ENCODE assay signal across 19 mouse cellular contexts in the genomic region with DNA sequence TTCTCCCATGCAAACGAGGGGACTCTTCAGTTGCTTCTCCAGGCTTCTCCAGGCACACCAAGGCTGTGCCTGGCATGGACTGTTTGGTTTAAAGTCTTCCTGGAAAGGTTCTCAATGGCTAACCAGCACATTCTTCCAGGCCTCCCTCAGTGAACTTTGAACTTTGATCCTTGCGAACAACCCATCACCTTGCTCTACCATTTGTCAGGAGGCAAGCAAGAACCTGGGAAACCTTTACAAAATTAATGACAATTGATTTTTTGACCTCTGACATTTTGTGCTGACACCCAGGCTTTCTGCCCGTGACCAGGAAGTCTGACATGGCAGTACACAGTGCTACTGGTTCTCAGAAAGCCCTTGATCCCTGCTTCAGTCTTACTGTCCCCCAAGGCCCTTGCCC. TPM values are rescaled to one million over a fixed set of nuclear protein-coding genes. Genes with fewer than 3 reads are reported as not detected.
DNase-seq lines count a peak whose midpoint lies in the region; ATAC-seq lines count a peak whose summit lies in the region.
"Had no signal": no experiment of that assay in that cellular context is flagged by ENCODE, and none has a peak within 500 bp of the region (broad histone marks: within the 10 kb centered on the region; RNA-seq: fewer than 3 reads in every experiment).

No protein-coding gene starts in this region.

- DNase-seq in kidney, adult 18-20 months = peak; percentile 69
- no peak for DNase-seq in kidney, postnatal 4 days
- peak; percentile 94 for DNase-seq in kidney, adult 9 months
- no peak for DNase-seq in limb, embryonic 10.5 days (ENCODE audit: low spot score)
- no peak for DNase-seq in spleen, adult 12 weeks (ENCODE audit: low spot score)
- DNase-seq: adrenal gland, adult 8-10 months; cerebellum, adult 9-10 months; lung, postnatal 4 days; thymus, adult 18-20 months; thymus, postnatal 36 days had no signal

- H3K4me3 ChIP-seq in intestine, embryonic 16.5 days (ENCODE audit: low read length) = no peak overlapping the region
- no peak overlapping the region for H3K4me3 ChIP-seq in limb, embryonic 10.5 days
- H3K4me3 ChIP-seq: forebrain, embryonic 15.5 days; hindbrain, embryonic 10.5 days; left cerebral cortex, adult 2 months; limb, embryonic 15.5 days had no signal

- no peak overlapping the region for H3K4me2 ChIP-seq in intestine, embryonic 16.5 days (ENCODE audit: low read depth, low read length)
- H3K4me2 ChIP-seq: forebrain, embryonic 15.5 days; limb, embryonic 15.5 days had no signal

- peak overlapping the region; percentile 26 for H3K27ac ChIP-seq in intestine, embryonic 16.5 days (ENCODE audit: low read length)
- H3K27ac ChIP-seq in limb, embryonic 10.5 days = 0 out of 2 replicates have a peak overlapping the region, but pooled peaks have one; percentile 9
- H3K27ac ChIP-seq: forebrain, embryonic 15.5 days; left cerebral cortex, adult 2 months; limb, embryonic 15.5 days had no signal

- peak; percentile 41 for ATAC-seq in intestine, embryonic 16.5 days
- ATAC-seq in granulocyte monocyte progenitor cell, adult 5-6 weeks (replicated peaks; ENCODE audit: poor library complexity, severe bottlenecking) = no peak
- ATAC-seq: activated CD4-positive, CD25-positive, alpha-beta regulatory T cell, adult 4 months; forebrain, embryonic 15.5 days; hindbrain, embryonic 16.5 days; midbrain, embryonic 16.5 days had no signal

- H3K4me1 ChIP-seq in intestine, embryonic 16.5 days (ENCODE audit: control insufficient read depth, insufficient read depth, low read length) = peaks cover 16% of the 10 kb centered on the region
- peaks cover 56% of the 10 kb centered on the region for H3K4me1 ChIP-seq in limb, embryonic 10.5 days

- no peaks in the 10 kb centered on the region for H3K27me3 ChIP-seq in intestine, embryonic 16.5 days (replicated peaks; ENCODE audit: control insufficient read depth, insufficient read depth, low read length)
- H3K27me3 ChIP-seq in limb, embryonic 10.5 days (ENCODE audit: low read depth, poor library complexity, severe bottlenecking) = no peaks in the 10 kb centered on the region
- H3K27me3 ChIP-seq: forebrain, embryonic 15.5 days; limb, embryonic 15.5 days had no signal

- no peaks in the 10 kb centered on the region for H3K36me3 ChIP-seq in intestine, embryonic 16.5 days (ENCODE audit: control insufficient read depth, insufficient read depth, low read length)
- no peaks in the 10 kb centered on the region for H3K36me3 ChIP-seq in limb, embryonic 10.5 days
- H3K36me3 ChIP-seq: forebrain, embryonic 15.5 days; hindbrain, embryonic 10.5 days; limb, embryonic 15.5 days had no signal

- H3K9ac ChIP-seq in intestine, embryonic 16.5 days (ENCODE audit: low read depth, low read length) = no peak overlapping the region
- H3K9ac ChIP-seq: forebrain, embryonic 15.5 days; limb, embryonic 15.5 days had no signal

- no peaks in the 10 kb centered on the region for H3K9me3 ChIP-seq in intestine, embryonic 16.5 days (ENCODE audit: control insufficient read depth, low read length)
- H3K9me3 ChIP-seq in limb, embryonic 10.5 days (replicated peaks) = no peaks in the 10 kb centered on the region
- H3K9me3 ChIP-seq: forebrain, embryonic 15.5 days; hindbrain, embryonic 10.5 days; limb, embryonic 15.5 days had no signal

- WGBS in intestine, embryonic 16.5 days = 40% methylated on average over 3 of the region's 3 CpGs
- 64% methylated on average over 3 of the region's 3 CpGs for WGBS in limb, embryonic 10.5 days

RNA-seq across cellular contexts. Expression of gene Zfp706, which starts 24.1 kb away (rescaled TPM):
- 613 and 620 TPM in 2 replicates for polyA plus RNA-seq in intestine, embryonic 16.5 days (2015; fragmentation: Nextera tagmentation; extraction: Ambion mirVana)
- polyA plus RNA-seq in limb, embryonic 10.5 days (2016; fragmentation: Nextera tagmentation; extraction: Ambion mirVana) = 509 and 547 TPM in 2 replicates
- 276 TPM in 2 replicates for total RNA-seq in granulocyte monocyte progenitor cell, adult 5-6 weeks (2014; fragmentation: Nextera tagmentation)
- 73.9 and 112 TPM in 2 replicates for total RNA-seq in granulocyte monocyte progenitor cell, adult 5-6 weeks (2017)

Comparison
In these comparisons a context has a peak if more than half of its experiments do, and no peak if none do; other contexts are left out.
1. DNase-seq: peak in kidney, adult 18-20 months (single experiment) and kidney, adult 9 months (single experiment); none in kidney, postnatal 4 days (0 of 2), limb, embryonic 10.5 days (single experiment) and spleen, adult 12 weeks (single experiment).